Mouse (Mus musculus): ENCODE measurements at regions not wholly inside any gene's neighbourhood (a gene's known extent, or its start where the extent isn't known, plus 50 kb on each side); places are given as distances from the start of the nearest gene placed in this dataset.

DNA sequence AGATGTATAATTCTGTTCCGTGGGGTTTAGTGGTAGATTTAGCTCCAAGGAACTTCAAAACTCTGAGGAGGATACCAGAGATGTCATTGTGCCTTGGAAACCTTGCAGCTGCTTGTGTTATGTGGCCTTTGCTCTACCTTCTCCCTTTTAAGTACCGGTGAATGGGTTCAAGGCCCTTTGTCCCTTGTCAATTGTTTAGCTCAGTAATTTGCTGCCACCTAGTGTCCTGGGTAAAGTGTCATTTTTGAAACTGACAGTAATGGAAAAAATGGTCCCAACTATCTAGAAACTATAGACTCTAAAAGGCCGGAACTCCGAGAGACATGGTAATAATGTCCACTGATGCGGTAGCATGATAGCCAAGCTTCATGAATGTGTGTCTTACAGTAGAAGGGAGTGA, 90.8 kb upstream of the Phactr1 start:
- no peak for DNase-seq (ENCODE audit: low spot score in 2 of 2)

- DNase-seq (ENCODE audit: low spot score in 2 of 2): no peak
Observed at GRCm38 (mm10) chr13:42590415-42590814, 90.0 kb upstream of the Phactr1 start.

GRCm38 (mm10) chr13:42592945-42593344, 87.5 kb upstream of the Phactr1 start:
- no peak for DNase-seq (ENCODE audit: low spot score in 2 of 2)

DNA sequence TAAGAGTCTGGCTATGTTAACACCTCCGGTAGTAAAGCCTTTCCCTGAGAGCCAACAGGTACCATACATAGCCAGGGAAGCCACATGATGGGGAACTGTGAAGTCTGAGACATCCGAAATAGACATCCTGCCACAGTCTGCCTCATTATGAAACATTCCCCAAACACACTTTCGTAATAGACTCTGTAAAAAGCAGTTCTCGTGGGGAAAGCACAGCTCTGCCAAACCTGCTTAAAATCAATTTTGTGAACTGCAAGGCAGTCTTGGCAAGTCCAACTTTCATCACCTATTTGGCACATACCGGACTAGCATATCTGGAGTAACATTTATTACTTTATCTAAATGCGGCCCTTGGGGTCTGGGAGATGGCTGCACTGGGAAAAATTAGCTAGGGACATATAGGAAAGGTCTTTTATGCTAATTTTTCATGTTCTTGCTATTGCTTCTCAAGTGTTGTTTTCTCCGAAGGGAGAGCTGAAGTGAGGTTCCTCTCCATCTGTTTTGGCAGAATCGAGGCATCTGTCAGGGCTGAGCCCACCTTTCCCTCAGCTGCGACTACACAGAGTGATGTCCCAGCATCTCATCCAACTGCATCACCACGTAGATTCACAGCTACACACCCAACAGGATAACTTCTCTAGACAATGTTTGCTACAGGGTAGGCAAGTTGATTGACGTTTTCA, 86.8 kb upstream of the Phactr1 start:
- DNase-seq (ENCODE audit: low spot score in 2 of 2): peak; percentile 37 to 47

- no peak for DNase-seq (ENCODE audit: low spot score in 2 of 2)
Observed at GRCm38 (mm10) chr13:42595180-42595579, 85.2 kb upstream of the Phactr1 start.

- DNase-seq (ENCODE audit: low spot score in 2 of 2): no peak
Observed at GRCm38 (mm10) chr13:42597781-42598180, 82.6 kb upstream of the Phactr1 start.

DNA sequence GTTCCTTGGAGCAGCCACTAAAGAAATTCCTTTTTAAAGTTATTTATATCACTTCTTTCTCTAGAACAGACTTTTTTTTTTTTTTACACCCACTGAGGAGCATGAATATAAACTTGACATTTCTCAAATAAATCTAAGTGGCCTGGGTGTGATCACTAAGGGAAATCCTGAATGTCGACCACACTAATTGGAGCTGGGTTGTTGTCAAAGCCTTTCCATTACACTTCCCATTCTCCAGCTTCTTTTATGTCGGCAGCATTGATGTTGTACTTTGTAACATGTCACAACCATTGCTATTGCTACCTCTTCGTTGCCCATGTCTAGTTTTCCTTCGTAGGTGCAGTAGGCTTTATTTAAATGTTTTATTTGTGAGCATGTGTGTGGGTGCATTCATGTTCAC, 77.1 kb upstream of the Phactr1 start:
- peak in 1 of 2 experiments; percentile 9 for DNase-seq (ENCODE audit: low spot score in 2 of 2)

- DNase-seq (ENCODE audit: low spot score in 2 of 2): no peak
Observed at GRCm38 (mm10) chr13:42607735-42608134, 72.7 kb upstream of the Phactr1 start.

GRCm38 (mm10) chr13:42608963-42609362, 71.5 kb upstream of the Phactr1 start:
- peak in 1 of 2 experiments; percentile 16 for DNase-seq (ENCODE audit: low spot score in 2 of 2)

DNA sequence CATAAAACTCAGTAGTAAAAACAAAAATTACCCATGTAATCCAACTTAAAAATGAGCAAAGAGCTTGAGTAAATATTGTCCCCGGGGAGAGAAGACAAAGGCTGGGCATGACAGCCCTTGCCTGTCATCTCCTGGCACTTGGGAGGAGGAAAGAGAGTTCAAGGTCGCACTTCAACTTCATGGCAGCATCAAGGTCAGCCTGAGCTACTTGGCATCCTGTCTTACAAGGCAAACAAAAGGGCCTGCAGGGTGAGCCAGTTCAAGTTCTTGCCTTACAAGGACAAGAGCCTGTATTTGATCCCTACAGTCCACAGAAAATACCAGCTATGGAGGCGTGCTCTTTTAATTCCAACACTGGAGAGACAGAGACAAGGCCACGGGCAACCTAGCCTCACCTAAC, 67.1 kb upstream of the Phactr1 start:
- DNase-seq (ENCODE audit: low spot score in 2 of 2): no peak

DNA sequence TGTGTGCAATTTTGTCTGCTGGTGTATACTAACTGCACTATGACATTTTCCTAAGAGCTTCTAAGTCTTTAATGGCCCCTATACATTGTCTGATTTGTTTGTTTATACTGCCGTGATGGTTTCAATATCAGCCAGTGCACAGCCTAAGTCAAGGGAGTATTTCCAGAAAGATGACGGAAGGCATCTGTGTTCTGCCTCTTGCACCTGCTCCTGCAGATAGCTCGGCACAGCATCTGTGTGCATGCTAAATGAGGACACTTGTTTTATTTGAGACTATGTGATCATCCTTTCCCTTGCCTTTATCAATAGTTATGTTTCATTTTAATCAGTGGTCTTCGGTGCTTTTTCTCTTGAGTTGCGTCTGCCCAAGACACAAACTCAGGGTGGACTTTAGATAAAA, 64.6 kb upstream of the Phactr1 start:
- no peak for DNase-seq (ENCODE audit: low spot score in 2 of 2)

GRCm38 (mm10) chr13:42617225-42617624, 63.2 kb upstream of the Phactr1 start:
- peak; percentile 28 to 36 for DNase-seq (ENCODE audit: low spot score in 2 of 2)

- no peak for DNase-seq (ENCODE audit: low spot score in 2 of 2)
Observed at GRCm38 (mm10) chr13:42617844-42618243, 62.6 kb upstream of the Phactr1 start.

- no peak for DNase-seq (ENCODE audit: low spot score in 2 of 2)
Observed at GRCm38 (mm10) chr13:42619555-42620280, 60.7 kb upstream of the Phactr1 start.

DNA sequence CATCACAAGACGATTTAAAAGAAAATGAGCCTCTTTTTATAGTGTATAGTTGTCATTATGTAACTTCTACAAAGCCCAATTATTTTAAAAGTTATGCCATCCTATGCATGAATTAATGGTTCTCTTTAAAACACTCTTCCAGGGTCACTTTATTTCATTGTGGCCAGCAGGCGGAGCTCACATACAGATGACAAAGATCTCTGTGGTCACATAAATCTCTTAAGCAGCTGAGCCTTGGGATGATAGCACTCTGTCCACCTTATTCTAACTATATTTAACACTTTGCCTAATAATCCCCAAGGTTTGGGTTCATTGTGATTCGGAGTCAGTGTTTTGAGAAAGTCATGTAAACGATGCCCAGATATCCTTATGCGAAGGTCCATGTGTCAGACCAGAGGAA, 56.9 kb upstream of the Phactr1 start:
- peak; percentile 65 to 71 for DNase-seq (ENCODE audit: low spot score in 2 of 2)
